Mouse (Mus musculus) left cerebral cortex, adult 9 months (tissue): Measurements from ENCODE around the gene Peg3.

Experiments
- DNase-seq, 2 experiments: peaks; one replicate each; pipeline ENCODE4 v3.0.0; 2022; ENCODE audit warnings: low spot score in 2 of 2

Gene Peg3

DNA sequence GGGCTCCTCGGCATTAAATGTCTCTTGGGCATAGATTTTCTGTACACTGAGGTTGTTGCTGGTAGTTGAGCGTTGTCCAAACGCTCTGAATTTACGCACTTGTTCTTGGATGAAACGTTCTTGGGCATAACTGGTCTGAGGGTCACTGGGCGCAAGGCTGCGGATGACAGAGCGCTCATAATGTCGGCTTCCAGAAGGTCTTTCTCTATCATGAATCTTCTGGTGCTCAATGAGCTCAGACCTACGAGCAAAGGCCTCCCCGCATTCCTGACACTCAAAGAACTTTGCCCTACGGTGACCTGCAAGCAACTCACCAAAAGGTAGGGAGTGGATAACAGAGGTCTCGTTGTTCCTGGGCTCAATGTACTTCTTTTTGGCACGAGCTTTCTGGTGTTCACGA, 20.8 kb downstream of the Peg3 start:
- DNase-seq: no peak

DNA sequence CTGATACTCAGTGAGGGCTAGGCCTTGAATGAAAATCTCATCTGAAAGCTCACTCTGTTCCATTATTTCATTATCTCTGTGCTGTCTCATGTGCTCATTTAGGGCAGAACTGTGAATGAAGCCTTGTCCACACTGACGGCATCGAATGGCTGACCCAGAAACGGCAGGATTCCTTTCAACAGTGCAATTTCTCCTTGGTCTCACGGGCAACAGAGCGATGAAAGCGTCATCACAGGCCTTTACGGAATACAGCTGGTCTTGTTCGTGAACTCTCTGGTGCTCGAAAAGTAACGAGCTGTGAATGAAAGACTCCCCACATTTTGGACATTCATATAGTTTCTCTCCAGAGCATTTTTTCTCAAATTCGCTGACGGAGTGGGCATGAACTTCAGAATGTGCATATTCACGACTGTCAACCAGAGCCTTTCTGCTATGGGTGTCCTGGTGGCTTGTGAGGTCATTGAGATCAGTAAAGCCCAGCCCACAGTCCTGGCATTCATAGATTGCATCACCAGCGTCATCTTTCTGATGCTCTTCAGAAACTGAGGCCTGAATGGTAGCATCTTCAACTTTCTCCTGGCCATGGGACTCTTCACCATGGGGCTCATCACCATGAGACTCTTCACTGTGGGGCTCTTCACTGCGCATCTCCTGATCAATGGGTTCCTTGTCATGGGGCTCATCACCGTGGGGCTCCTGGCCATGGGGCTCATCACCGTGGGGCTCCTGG, 21.6 kb downstream of the Peg3 start:
- no peak for DNase-seq

DNA sequence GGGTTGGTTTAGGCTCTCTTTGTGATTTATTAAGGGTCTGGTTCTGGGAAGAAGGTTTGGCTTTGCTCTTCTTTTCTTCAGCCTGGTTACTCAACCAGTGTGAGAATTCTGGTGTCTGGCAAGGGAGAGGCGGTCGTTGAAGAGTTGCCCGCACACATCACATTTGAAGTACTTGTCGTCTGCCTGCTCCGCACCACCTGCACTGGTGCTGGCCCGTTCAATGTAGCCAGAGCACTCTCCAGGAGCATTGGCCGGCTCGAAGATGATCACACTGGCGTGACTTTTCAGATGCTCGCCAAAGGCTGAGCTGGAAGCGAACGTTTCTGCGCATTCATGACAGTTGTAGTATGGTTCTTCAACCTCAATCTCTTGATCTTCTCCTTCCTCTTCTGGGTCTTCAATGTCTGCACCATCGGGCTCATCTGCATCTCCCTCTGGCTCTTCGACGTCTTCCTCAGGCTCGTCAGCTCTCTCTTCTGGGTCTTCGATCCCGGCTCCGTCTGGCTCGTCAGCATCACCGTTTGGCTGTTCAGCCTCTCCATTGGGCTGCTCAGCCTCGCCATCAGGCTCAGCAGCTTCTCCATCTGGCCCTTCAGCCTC, 22.7 kb downstream of the Peg3 start:
- no peak for DNase-seq

DNA sequence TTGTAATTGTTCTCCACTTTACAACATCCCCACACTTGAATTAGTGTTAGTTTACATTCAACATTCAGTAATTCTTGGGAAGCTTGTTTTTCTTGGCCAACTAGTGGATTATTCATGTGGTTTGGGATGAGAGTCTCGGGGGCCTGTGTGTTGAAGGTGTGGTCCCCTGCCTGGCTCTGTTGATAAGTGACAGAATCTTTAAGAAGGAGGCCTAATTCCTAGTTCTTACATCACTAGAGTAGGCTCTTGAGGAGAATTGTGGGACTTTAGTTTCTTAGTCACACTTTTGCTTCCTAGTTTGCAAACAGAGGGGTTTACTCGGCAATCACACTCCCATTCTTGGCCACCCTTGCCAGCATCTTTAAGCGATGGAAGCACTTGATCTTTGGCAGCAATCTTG, 31.0 kb downstream of the Peg3 start:
- DNase-seq: no peak

DNA sequence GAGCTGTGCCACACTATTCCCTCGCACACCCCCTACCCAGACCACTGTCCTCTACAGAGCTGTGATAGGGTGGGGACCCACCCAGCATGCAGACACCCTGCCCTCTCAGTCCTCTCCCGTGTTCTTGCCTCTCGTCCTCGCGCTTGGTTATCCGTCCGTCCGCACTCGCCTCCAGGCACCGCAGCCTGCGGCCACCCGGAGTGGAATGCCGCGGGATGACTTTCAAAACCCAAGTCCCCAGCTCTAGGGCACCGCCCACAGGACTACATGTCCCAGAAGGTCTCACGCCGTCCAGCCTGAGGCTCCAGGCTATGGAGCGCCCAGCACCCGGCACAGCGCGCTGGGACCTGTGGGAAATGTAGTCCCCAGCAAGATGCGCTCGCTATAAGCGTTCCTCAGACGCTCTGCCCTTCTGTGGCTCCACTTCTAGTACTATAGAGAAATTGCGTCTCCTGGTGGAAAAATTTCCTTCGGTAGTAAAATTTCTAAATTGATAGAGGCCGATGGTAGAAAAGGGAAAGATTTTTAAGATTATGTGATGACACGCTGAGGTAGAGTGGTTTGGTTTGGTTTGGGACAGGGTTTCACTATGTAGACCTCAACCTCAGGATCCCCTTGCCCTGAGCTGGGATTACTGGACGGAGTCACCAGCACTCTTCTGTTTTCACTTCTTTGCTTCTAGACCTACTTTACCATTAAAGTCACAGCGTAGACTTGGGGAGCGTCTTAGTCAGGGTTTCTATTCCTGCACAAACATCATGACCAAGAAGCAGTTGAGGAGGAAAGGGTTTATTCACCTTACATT, 33.8 kb downstream of the Peg3 start, which contains the start of gene Zim1:
Zim1 (minus strand) TSS at position 210 of the 805 bp plus-strand sequence.
- peak; percentile 81 to 91 for DNase-seq

DNA sequence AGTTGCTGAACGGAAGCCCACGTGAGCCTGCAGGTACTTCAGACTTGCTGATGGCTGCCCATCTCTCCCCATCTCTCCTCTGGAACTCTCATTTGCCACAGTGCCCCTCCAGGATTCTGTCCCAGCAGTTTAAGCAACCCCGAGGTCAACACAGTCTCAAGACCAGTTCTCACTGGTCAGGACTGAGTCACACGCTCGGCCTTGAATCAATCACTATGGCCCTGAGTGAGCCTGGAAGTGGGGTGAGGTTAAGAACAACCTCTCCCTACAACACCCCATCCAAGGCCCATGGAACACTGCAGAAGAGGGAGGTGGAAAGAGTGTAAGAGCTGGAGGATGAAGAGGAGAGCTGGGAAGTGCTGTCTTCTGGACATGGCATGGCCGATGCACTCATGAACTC, 44.7 kb downstream of the Peg3 start:
- DNase-seq: no peak

DNA sequence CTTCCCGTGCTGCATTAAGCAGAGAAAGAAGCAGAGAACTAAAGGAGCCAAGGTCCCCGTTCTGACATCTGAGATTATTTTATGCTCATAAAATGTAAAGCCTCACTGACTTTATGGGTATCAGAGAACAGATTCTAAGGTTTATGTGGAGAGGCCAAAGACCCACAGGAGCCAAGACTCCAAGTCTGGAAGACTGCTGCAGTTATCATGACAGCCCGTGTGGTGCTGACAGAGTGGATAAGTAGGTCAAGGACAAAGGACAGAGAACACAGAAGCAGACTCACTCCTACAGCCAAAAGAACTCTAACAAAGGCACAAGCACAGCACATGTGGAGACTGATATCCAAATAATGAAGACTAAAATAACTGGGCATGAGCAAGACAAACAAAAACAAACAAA, 63.5 kb downstream of the Peg3 start:
- no peak for DNase-seq

DNA sequence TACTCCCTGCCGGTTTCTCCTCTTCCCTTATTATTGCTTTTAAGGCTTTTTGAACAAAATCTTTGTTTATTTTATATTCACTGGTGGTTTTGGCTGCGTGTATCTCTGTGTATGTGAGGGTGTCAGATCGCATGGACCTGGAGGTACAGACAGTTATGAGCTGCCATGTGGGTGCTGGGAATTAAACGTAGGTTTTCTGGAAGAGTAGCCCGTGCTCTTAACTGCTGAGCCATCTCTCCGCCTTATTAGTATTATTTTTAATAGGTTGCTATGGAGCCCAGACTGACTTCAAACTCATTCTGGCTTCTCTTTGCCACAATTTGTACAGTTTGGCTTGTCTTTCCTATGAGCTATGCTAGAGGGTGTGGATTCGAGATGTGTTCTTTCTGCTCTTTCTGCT, 66.8 kb downstream of the Peg3 start:
- DNase-seq: no peak

DNA sequence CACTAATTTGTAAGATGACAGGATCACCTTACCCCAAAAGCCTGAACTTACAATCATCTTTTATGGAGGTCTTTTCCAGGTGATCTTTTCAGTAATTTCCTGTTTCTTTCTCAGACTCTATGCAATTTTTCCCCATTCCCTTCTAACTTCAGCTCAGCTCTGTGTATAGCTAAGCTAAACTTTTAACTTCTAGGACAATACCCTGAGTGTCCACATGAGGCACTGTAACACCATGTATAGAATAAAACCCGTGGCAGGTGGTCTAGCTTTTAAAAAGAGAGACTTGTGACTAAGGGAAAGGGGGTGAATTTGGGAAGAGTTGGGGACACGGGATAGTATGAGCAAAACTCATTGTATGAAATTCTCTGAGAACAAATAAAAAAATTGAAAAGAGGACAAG, 70.6 kb downstream of the Peg3 start:
- DNase-seq: peak in 1 of 2 experiments; percentile 42

DNA sequence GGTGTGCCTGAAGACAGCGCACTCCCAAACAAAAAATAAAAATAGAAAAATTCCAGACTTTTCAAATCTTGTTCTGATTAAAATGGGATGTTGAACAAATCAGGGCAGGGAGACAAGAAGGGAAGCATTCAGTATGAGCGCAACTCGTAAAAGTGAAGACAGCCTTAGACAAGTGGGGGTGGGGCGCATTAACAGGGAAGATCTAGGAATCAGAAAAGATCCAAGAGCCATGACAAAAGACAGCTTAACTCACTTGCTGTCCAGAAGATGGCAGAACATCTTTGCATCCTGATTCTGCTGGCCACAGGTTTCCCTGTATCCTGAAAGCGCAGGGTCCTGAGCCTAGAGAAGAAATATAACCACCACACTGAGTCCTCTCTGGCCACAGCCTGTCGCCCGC, 71.6 kb downstream of the Peg3 start:
- no peak for DNase-seq
